Mouse (Mus musculus): ENCODE data around the gene Ltbp3. TPM values are rescaled to one million over a fixed set of nuclear protein-coding genes. Genes with fewer than 3 reads are reported as not detected.

The Ltbp3 gene
- polyA plus RNA-seq, 1 experiment from 2014 or later = 15.7 TPM

- ATAC-seq (ENCODE audit: low FRiP score, low TSS enrichment) (no peak), DNase-seq (ENCODE audit: low spot score) (no peak)
- 3% methylated on average over 3 of the region's 3 CpGs for WGBS
- 0 out of 2 replicates have a peak, but pooled peaks cover 3% of the 10 kb centered on the region for H3K36me3 ChIP-seq (ENCODE audit: control insufficient read depth, insufficient read depth, low read length)
- peak overlapping the region; percentile 88 for H3K27ac ChIP-seq (replicated peaks)
- H3K27me3 ChIP-seq (ENCODE audit: control insufficient read depth, insufficient read depth, low read length) = no peaks in the 10 kb centered on the region
- TF ChIP-seq CTCF (IDR thresholded peaks at IDR 0.05; ENCODE audit: low read depth) (no peak), EP300 (optimal IDR thresholded peaks at IDR 0.05) (no peak)
- H3K4me2 ChIP-seq (replicated peaks; ENCODE audit: low read depth) = peak overlapping the region; percentile 61
- H3K9ac ChIP-seq (ENCODE audit: low read length) = peak overlapping the region; percentile 88
- H3K4me1 ChIP-seq (replicated peaks; ENCODE audit: control insufficient read depth, insufficient read depth) = peaks cover 9% of the 10 kb centered on the region; the same call in 1 of the 2 replicates
- peak overlapping the region; percentile 69 for H3K4me3 ChIP-seq (ENCODE audit: low read depth, low read length)
- no peaks in the 10 kb centered on the region for H3K9me3 ChIP-seq (ENCODE audit: control insufficient read depth, low read length)
Observed at GRCm38 (mm10) chr19:5801432-5801964, 60.8 kb downstream of the Ltbp3 start.

DNA sequence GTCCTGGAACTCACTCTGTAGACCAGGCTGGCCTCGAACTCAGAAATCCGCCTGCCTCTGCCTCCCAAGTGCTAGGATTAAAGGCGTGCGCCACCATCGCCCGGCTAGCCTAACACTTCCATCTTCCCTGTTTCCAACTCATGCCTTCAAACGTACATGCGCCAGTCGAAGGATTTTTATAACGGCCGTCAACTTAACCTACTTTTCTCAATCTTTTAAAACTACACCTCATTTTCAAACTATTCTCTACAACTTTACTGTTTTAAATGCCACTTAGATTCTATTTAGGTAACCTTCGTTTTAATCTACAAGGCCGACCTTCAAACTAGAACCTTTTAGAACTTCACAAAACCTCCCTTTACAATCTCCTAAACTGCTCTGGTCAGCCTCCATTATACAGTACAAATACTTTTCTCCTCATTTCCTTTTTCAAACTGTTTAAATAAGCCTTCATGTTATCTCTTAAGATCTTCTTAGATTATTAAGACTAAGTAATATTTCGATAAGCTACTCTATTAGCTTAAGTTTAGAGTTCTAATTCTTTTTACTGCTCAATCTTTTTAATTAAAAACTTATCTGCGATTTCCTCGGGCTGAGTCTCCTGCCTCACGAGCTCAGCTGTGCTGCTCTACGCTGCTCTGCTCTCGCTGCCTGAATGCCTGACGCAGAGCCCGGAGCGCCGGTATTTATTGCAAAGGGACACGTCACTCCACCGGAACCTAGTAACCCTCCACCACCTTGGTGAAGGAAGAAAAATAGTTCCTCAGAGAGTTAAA lies 61.5 kb downstream of the Ltbp3 start:
- WGBS = under 1% methylated on average over 25 of the region's 25 CpGs
- Histone ChIP-seq H3K36me3 (ENCODE audit: control insufficient read depth, insufficient read depth, low read length) (0 out of 2 replicates have a peak, but pooled peaks cover under 1% of the 10 kb centered on the region), H3K9me3 (ENCODE audit: control insufficient read depth, low read length) (no peaks in the 10 kb centered on the region), H3K9ac (ENCODE audit: low read length) (peak overlapping the region; percentile 88), H3K27ac (replicated peaks) (peak overlapping the region; percentile 100), H3K4me1 (replicated peaks; ENCODE audit: control insufficient read depth, insufficient read depth) (peaks cover 14% of the 10 kb centered on the region; the same call in 1 of the 2 replicates), H3K4me3 (ENCODE audit: low read depth, low read length) (peak overlapping the region; percentile 69), H3K4me2 (replicated peaks; ENCODE audit: low read depth) (peak overlapping the region; percentile 88), H3K27me3 (ENCODE audit: control insufficient read depth, insufficient read depth, low read length) (no peaks in the 10 kb centered on the region)
- TF ChIP-seq EP300 (optimal IDR thresholded peaks at IDR 0.05) (peak; percentile 90), CTCF (IDR thresholded peaks at IDR 0.05; ENCODE audit: low read depth) (no peak)
- peak; percentile 95 for DNase-seq (ENCODE audit: low spot score)
- ATAC-seq (ENCODE audit: low FRiP score, low TSS enrichment) = peak; percentile 58

DNA sequence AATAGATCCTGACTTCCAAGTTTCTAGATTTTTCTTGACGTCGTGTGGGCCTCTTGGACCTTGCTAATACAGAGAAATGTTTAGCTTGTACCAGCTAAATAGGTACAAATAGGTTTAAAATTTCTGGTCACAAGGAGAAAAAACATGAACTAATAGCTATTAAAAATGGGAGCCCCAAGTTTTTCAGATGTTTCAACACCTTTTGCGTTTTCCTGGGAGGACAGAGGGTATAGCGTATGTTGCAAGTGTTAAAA lies 62.0 kb downstream of the Ltbp3 start:
- H3K4me3 ChIP-seq (ENCODE audit: low read depth, low read length) = peak overlapping the region; percentile 61
- H3K36me3 ChIP-seq (ENCODE audit: control insufficient read depth, insufficient read depth, low read length) = no peaks in the 10 kb centered on the region
- no peak for TF ChIP-seq CTCF (IDR thresholded peaks at IDR 0.05; ENCODE audit: low read depth)
- no peak for TF ChIP-seq EP300 (optimal IDR thresholded peaks at IDR 0.05)
- WGBS = 0% methylated on average over 4 of the region's 4 CpGs
- H3K9me3 ChIP-seq (ENCODE audit: control insufficient read depth, low read length) = no peaks in the 10 kb centered on the region
- H3K27ac ChIP-seq (replicated peaks) = peak overlapping the region; percentile 100
- DNase-seq (ENCODE audit: low spot score) (no peak), ATAC-seq (ENCODE audit: low FRiP score, low TSS enrichment) (no peak)
- H3K4me2 ChIP-seq (replicated peaks; ENCODE audit: low read depth) = peak overlapping the region; percentile 88
- H3K9ac ChIP-seq (ENCODE audit: low read length) = peak overlapping the region; percentile 92
- H3K27me3 ChIP-seq (ENCODE audit: control insufficient read depth, insufficient read depth, low read length) = no peaks in the 10 kb centered on the region
- H3K4me1 ChIP-seq (replicated peaks; ENCODE audit: control insufficient read depth, insufficient read depth) = peaks cover 14% of the 10 kb centered on the region; the same call in 1 of the 2 replicates

GRCm38 (mm10) chr19:5803041-5803880 lies 62.6 kb downstream of the Ltbp3 start:
- no peaks in the 10 kb centered on the region for H3K9me3 ChIP-seq (ENCODE audit: control insufficient read depth, low read length)
- peak; percentile 92 for ATAC-seq (ENCODE audit: low FRiP score, low TSS enrichment)
- WGBS = under 1% methylated on average over 63 of the region's 67 CpGs

GRCm38 (mm10) chr19:5803881-5804279 lies 63.2 kb downstream of the Ltbp3 start:
- peak overlapping the region; percentile 61 for H3K4me3 ChIP-seq (ENCODE audit: low read depth, low read length)
- no peak for TF ChIP-seq CTCF (IDR thresholded peaks at IDR 0.05; ENCODE audit: low read depth)
- no peak for TF ChIP-seq EP300 (optimal IDR thresholded peaks at IDR 0.05)
- no peaks in the 10 kb centered on the region for H3K9me3 ChIP-seq (ENCODE audit: control insufficient read depth, low read length)
- H3K4me1 ChIP-seq (replicated peaks; ENCODE audit: control insufficient read depth, insufficient read depth) = peaks cover 14% of the 10 kb centered on the region; the same call in 1 of the 2 replicates
- H3K4me2 ChIP-seq (replicated peaks; ENCODE audit: low read depth) = peak overlapping the region; percentile 88
- peak overlapping the region; percentile 92 for H3K9ac ChIP-seq (ENCODE audit: low read length)
- WGBS = under 1% methylated on average over 16 of the region's 16 CpGs
- no peak for DNase-seq (ENCODE audit: low spot score)
- H3K27me3 ChIP-seq (ENCODE audit: control insufficient read depth, insufficient read depth, low read length) = no peaks in the 10 kb centered on the region
- H3K36me3 ChIP-seq (ENCODE audit: control insufficient read depth, insufficient read depth, low read length) = no peaks in the 10 kb centered on the region
- peak overlapping the region; percentile 100 for H3K27ac ChIP-seq (replicated peaks)
- ATAC-seq (ENCODE audit: low FRiP score, low TSS enrichment) = no peak

More at GRCm38 (mm10) chr19:5803041-5803880, 62.6 kb downstream of the Ltbp3 start:
- no peaks in the 10 kb centered on the region for H3K27me3 ChIP-seq (ENCODE audit: control insufficient read depth, insufficient read depth, low read length)
- peaks cover 14% of the 10 kb centered on the region; the same call in 1 of the 2 replicates for H3K4me1 ChIP-seq (replicated peaks; ENCODE audit: control insufficient read depth, insufficient read depth)
- H3K4me3 ChIP-seq (ENCODE audit: low read depth, low read length) = peak overlapping the region; percentile 61
- H3K9ac ChIP-seq (ENCODE audit: low read length) = peak overlapping the region; percentile 92
- TF ChIP-seq EP300 (optimal IDR thresholded peaks at IDR 0.05) (peak; percentile 98), CTCF (IDR thresholded peaks at IDR 0.05; ENCODE audit: low read depth) (no peak; the same call in 1 of the 2 replicates)
- no peaks in the 10 kb centered on the region for H3K36me3 ChIP-seq (ENCODE audit: control insufficient read depth, insufficient read depth, low read length)
- H3K27ac ChIP-seq (replicated peaks) = peak overlapping the region; percentile 100
- DNase-seq (ENCODE audit: low spot score) = peak; percentile 100
- peak overlapping the region; percentile 88 for H3K4me2 ChIP-seq (replicated peaks; ENCODE audit: low read depth)
